Mouse (Mus musculus) heart, adult 2 months (tissue): ENCODE measurements around the gene Gfm1.

Source experiments
- EP300 ChIP-seq: fragments of 200-500 bp; IDR thresholded peaks from 2 replicates; pipeline ENCODE4 v1.6.1; 2011; ENCODE audit warnings: low read depth, low read length, control low read depth; ENCODE audit not compliant: insufficient read depth
- POLR2A ChIP-seq: fragments of 200-500 bp; IDR thresholded peaks from 2 replicates; pipeline ENCODE4 v1.6.1; 2011; ENCODE audit warnings: mild to moderate bottlenecking, low read depth, low read length, control low read depth; ENCODE audit not compliant: insufficient read depth

GRCm38 (mm10) chr3:67497998-67498397 lies 68.1 kb downstream of the Gfm1 start:
- TF ChIP-seq EP300 (no peak), POLR2A (no peak)
